Mouse (Mus musculus) liver, postnatal 0 days (tissue): ENCODE measurements around the gene Zbtb32.

Experiments
- CTCF ChIP-seq: sonication (generic); IDR thresholded peaks from 2 replicates; pipeline ENCODE4 v1.5.1; 2016; ENCODE audit warnings: antibody characterized with exemption, low read depth
- EP300 ChIP-seq: IDR thresholded peaks from 2 replicates; pipeline ENCODE4 v1.6.1; 2016; ENCODE audit warnings: antibody characterized with exemption, low read depth, mild to moderate bottlenecking

- TF ChIP-seq CTCF, result no peak
- no peak for TF ChIP-seq EP300
Measured at GRCm38 (mm10) chr7:30553810-30554584, 44.7 kb downstream of the Zbtb32 start.
